Mouse (Mus musculus) heart, adult 2 months (tissue): ENCODE data around the gene Nsg1. TPM values are rescaled to one million over a fixed set of nuclear protein-coding genes. Genes with fewer than 3 reads are reported as not detected.

ENCODE experiments used
- DNase-seq, 2 experiments: peaks; one replicate each; pipeline ENCODE4 v3.0.0; 2021
- H3K27ac ChIP-seq: fragments of 200-600 bp; 2 replicates; pipeline ENCODE4 v1.8.1; 2022
- H3K27me3 ChIP-seq: fragments of 200-500 bp; 2 replicates; pipeline ENCODE4 v1.6.1; 2012; ENCODE audit warnings: mild to moderate bottlenecking, low read length, inconsistent platforms, mixed read lengths; ENCODE audit not compliant: control insufficient read depth, insufficient read depth
- H3K36me3 ChIP-seq: fragments of 200-500 bp; 2 replicates; pipeline ENCODE4 v1.6.1; 2012; ENCODE audit warnings: low read length, inconsistent platforms; ENCODE audit not compliant: control insufficient read depth, insufficient read depth
- H3K4me1 ChIP-seq: fragments of 200-500 bp; 2 replicates; pipeline ENCODE4 v1.6.1; 2011; ENCODE audit warnings: low read length; ENCODE audit not compliant: control insufficient read depth, insufficient read depth
- H3K4me3 ChIP-seq: fragments of 200-600 bp; 2 replicates; pipeline ENCODE4 v1.8.1; 2022
- H3K79me2 ChIP-seq: fragments of 200-500 bp; replicated peaks from 2 replicates; pipeline ENCODE4 v1.6.1; 2012; ENCODE audit warnings: mild to moderate bottlenecking, inconsistent platforms, low read length, moderate library complexity, mixed read lengths; ENCODE audit not compliant: control insufficient read depth, insufficient read depth
- H3K9ac ChIP-seq: fragments of 200-500 bp; 2 replicates; pipeline ENCODE4 v1.6.1; 2012; ENCODE audit warnings: low read depth, mild to moderate bottlenecking, control low read depth, inconsistent platforms, low read length, mixed read lengths
- CTCF ChIP-seq: fragments of 200-600 bp; IDR thresholded peaks from 2 replicates; pipeline ENCODE4 v1.8.1; 2022; ENCODE audit warnings: antibody characterized with exemption, mild to moderate bottlenecking, moderate library complexity
- EP300 ChIP-seq: fragments of 200-500 bp; IDR thresholded peaks from 2 replicates; pipeline ENCODE4 v1.6.1; 2011; ENCODE audit warnings: low read depth, low read length, control low read depth; ENCODE audit not compliant: insufficient read depth
- POLR2A ChIP-seq: fragments of 200-500 bp; IDR thresholded peaks from 2 replicates; pipeline ENCODE4 v1.6.1; 2011; ENCODE audit warnings: mild to moderate bottlenecking, low read depth, low read length, control low read depth; ENCODE audit not compliant: insufficient read depth
- WGBS: fragments of 180-500 bp; shearing (Covaris S2); methylation state at CpG from one replicate; pipeline ENCODE4 v1.1.7; 2018; 5-methylcytosine and 5-hydroxymethylcytosine counted together
- intact Hi-C: fragments of 180-260 bp; cut with DNase I; formaldehyde crosslinking; loops from one replicate; pipeline ENCODE4 v1.15.1; 2025
- polyA plus RNA-seq: library from polyadenylated mRNA; depleted of rRNA; stranded (reverse); fragments of >200 nt; gene quantifications from 2 replicates; pipeline ENCODE4 v1.2.3, GENCODE M21; 2012; rRNA removed
- total RNA-seq, 2 experiments: library from RNA; stranded (reverse); gene quantifications; 2 replicates each; pipeline ENCODE4 v1.2.3; 2021

Gene Nsg1
- total and polyA plus RNA-seq, 3 experiments, result 6.8 to 12.5 (median 7.8) TPM

DNA sequence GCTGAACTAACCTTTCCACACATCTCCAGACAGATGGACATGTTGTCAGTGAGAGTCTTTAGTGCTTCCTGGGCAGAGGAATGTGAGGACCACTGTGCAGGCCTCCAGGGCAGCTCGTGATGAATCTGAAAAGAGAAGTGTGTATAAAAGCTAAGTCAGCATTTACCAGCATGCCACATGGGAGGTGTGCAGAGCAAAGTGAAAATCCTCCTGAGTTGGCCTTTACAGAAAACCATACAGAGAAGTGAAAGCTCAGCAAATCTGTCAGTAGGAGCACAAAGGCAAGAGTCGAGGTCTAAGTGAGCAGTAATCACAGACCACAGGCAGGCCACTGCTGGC, 67.8 kb downstream of the Nsg1 start:
- 67% methylated on average over 2 of the region's 2 CpGs for WGBS
- no peak overlapping the region for H3K27ac ChIP-seq
- no peaks in the 10 kb centered on the region for H3K36me3 ChIP-seq
- no peak for DNase-seq
- no peak overlapping the region for H3K4me3 ChIP-seq
- H3K4me1 ChIP-seq, result no peaks in the 10 kb centered on the region; the same call in 1 of the 2 replicates
- no peak overlapping the region for H3K9ac ChIP-seq
- TF ChIP-seq CTCF, result no peak
- no peak for TF ChIP-seq POLR2A
- TF ChIP-seq EP300, result no peak
- no peaks in the 10 kb centered on the region for H3K79me2 ChIP-seq
- H3K27me3 ChIP-seq, result no peaks in the 10 kb centered on the region
- intact Hi-C loops, result loop anchor here (2.0 to 5.0 kb wide), 2 partner anchors 183 to 270 kb away; partner anchors contain the start of gene Msx1

DNA sequence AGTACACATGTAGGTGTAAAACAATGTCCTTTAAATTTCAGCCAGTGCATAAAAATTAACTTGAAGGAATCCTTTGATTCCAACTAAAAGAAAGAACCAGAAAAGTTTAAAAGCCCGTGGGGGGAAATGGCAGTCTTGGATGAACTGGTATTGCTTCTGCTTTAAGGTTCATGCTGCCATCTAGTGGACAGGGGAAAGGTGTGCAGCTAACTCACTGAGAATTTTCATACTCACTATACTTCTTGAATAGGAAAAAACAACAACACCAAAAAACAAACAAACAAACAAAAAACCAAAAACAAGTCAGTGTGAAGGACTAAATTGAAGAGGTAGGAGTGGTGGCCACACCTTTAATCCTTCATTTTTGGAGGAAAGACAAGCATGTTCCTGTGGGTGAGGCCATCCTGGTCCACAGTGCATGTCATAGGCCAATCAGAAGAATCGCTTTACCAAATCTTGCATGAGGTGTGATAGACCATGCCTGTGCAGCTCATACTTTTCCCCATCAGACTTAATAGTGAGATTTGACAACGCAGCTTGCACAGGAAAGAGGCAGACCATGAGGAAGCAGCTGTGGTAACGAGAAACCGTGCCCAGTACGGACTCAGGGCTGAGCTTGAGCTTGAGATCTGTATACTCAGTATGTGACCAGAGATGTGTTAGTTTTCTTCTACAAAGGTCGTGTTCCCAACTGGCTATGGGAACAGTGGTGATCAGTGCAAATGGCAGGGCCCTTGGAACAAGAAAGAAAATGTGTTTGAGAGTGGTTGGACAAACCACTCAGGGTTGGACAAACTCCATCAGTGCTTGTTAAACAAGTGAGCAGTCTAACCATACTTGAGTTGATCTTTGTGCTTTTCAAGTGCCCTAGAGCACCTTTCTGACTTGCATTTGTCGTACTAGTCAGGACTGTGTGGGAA, 68.4 kb downstream of the Nsg1 start:
- Histone ChIP-seq H3K36me3 (no peaks in the 10 kb centered on the region), H3K4me1 (no peaks in the 10 kb centered on the region; the same call in 1 of the 2 replicates), H3K4me3 (no peak overlapping the region), H3K27me3 (no peaks in the 10 kb centered on the region), H3K9ac (no peak overlapping the region), H3K79me2 (no peaks in the 10 kb centered on the region), H3K27ac (no peak overlapping the region)
- no peak; the same call in 1 of the 2 replicates for TF ChIP-seq CTCF
- TF ChIP-seq EP300, result no peak
- TF ChIP-seq POLR2A, result no peak
- intact Hi-C loops, result loop anchor here (2.0 to 5.0 kb wide), 2 partner anchors 183 to 269 kb away; partner anchors contain the start of gene Msx1
- DNase-seq, result no peak
- WGBS, result 73% methylated on average over 8 of the region's 8 CpGs

DNA sequence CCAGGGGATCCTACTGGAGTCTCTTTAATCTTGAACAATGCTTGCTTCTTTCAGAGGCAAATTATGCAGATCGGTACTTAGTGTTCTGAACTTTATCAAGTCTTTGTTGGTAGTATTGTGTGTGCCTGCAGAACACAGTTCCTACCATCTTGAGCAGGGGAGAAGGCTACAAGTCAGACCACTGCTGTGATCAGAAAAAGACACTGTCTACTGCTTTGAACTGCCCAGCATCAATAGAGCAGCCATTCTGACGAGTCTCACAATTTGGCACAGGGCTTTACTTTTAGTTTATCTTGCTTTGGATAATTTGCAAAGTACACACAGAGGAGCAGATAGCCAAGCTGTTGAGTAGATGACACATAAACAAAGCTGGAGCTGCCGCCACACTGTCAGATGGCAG, 69.1 kb downstream of the Nsg1 start:
- H3K9ac ChIP-seq, result no peak overlapping the region
- H3K79me2 ChIP-seq, result no peaks in the 10 kb centered on the region
- no peaks in the 10 kb centered on the region for H3K27me3 ChIP-seq
- no peak overlapping the region for H3K4me3 ChIP-seq
- TF ChIP-seq CTCF, result no peak
- TF ChIP-seq POLR2A, result no peak
- TF ChIP-seq EP300, result no peak
- 85% methylated on average over 3 of the region's 3 CpGs for WGBS
- no peaks in the 10 kb centered on the region; the same call in 1 of the 2 replicates for H3K4me1 ChIP-seq
- intact Hi-C loops, result loop anchor here (2.0 to 5.0 kb wide), 2 partner anchors 182 to 268 kb away; partner anchors contain the start of gene Msx1
- DNase-seq, result no peak
- H3K36me3 ChIP-seq, result no peaks in the 10 kb centered on the region
- no peak overlapping the region for H3K27ac ChIP-seq

DNA sequence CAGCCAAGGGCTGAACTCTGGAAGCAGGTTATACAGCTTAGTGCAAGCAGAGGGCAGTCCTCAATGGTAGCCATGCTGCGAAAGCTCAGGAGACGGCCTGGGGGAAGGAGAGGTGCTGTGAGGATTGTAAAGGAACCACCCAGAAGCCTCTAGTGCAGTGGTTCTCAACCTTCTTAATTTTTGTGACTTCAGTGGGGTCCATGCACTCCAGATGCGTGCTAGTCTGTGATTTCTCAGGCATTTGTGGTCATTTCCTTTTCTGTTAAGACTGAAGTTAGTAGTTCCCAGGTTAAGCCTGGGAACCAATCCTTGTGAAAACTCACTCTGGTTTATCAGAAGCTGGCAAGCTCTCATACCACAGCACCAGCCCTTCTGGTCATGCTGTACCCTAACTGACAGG, 69.6 kb downstream of the Nsg1 start:
- 91% methylated on average over 3 of the region's 3 CpGs for WGBS
- Histone ChIP-seq H3K27me3 (no peaks in the 10 kb centered on the region), H3K4me3 (no peak overlapping the region), H3K27ac (no peak overlapping the region), H3K4me1 (no peaks in the 10 kb centered on the region; the same call in 1 of the 2 replicates), H3K9ac (no peak overlapping the region), H3K36me3 (no peaks in the 10 kb centered on the region), H3K79me2 (no peaks in the 10 kb centered on the region)
- intact Hi-C loops, result loop anchor here (2.0 to 5.0 kb wide), 2 partner anchors 181 to 268 kb away; partner anchors contain the start of gene Msx1
- DNase-seq, result no peak
- TF ChIP-seq CTCF, result no peak
- TF ChIP-seq POLR2A, result no peak
- TF ChIP-seq EP300, result no peak

Other genes starting within 250 kb of the Nsg1 start
- gene Stx18, start 121.2 kb downstream of the Nsg1 start, total RNA-seq, result 10 to 100 TPM; 15.9 to 18.5 TPM
- gene Stx18, start 121.2 kb downstream of the Nsg1 start, polyA plus RNA-seq, result 12.1 and 14.9 TPM in 2 replicates
- gene Zbtb49, start 60.5 kb upstream of the Nsg1 start, total RNA-seq, result 1 to 10 TPM; 3.7 to 4.1 TPM
- gene Zbtb49, start 60.5 kb upstream of the Nsg1 start, polyA plus RNA-seq, result 4.3 and 5.2 TPM in 2 replicates
- gene Lyar, start 60.6 kb upstream of the Nsg1 start, total RNA-seq, result 10 to 100 TPM; 16.8 to 20.5 TPM
- gene Lyar, start 60.6 kb upstream of the Nsg1 start, polyA plus RNA-seq, result 5.4 and 7.4 TPM in 2 replicates
- 10 to 100 TPM; 11.7 to 12.2 TPM for gene Tmem128, start 100.3 kb upstream of the Nsg1 start, total RNA-seq
- 16.5 and 24.0 TPM in 2 replicates for gene Tmem128, start 100.3 kb upstream of the Nsg1 start, polyA plus RNA-seq
- gene Otop1, start 116.1 kb upstream of the Nsg1 start, total RNA-seq, result under 1 TPM; 0.57 to 0.82 TPM
- 2.9 and 4.3 TPM in 2 replicates for gene Otop1, start 116.1 kb upstream of the Nsg1 start, polyA plus RNA-seq
- not detected for gene Drd5, start 159.5 kb upstream of the Nsg1 start, total RNA-seq
- gene Drd5, start 159.5 kb upstream of the Nsg1 start, polyA plus RNA-seq, result not detected in 2 replicates